Mouse (Mus musculus): ENCODE data around the gene Aym1. TPM values are rescaled to one million over a fixed set of nuclear protein-coding genes. Genes with fewer than 3 reads are reported as not detected.

Gene Aym1
- not detected in 2 replicates for polyA plus RNA-seq (2015; fragmentation: Nextera tagmentation; extraction: Ambion mirVana)

DNA sequence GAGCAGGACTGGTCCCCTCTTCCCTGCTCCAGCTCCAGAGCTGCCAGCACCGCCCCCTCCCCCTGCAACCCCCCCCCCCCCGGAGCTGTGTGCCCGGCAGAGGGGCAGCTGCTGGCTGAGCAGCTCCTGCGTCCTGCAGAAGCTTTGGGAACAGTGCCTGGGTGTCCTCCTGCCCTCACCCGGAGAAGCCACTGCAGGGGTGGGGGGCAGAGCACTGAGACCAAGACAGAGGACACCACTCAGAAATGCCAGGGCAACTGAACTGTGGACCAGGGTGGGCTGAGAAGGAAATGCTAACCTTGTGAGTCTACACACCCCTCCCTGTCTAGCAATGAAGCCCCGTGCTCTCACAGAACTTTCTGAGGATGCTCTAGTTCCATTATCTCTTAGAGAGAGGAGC is at the start of gene Aym1:
TSS of gene Aym1 (plus strand) at position 109 of the 400 bp plus-strand sequence.
- Histone ChIP-seq H3K4me3 (no peak within 1 kb of the TSS), H3K27me3 (peaks cover 8% of the 10 kb centered on the region), H3K27ac (no peak within 1 kb of the TSS), H3K9ac (no peak within 1 kb of the TSS), H3K9me3 (no peaks in the 10 kb centered on the region), H3K4me2 (no peak within 1 kb of the TSS), H3K4me1 (peaks cover 5% of the 10 kb centered on the region; the same call in 1 of the 2 replicates), H3K36me3 (no peaks in the 10 kb centered on the region)
- 38% methylated on average over 4 of the region's 6 CpGs for WGBS
- ATAC-seq (ENCODE audit: insufficient number of reproducible peaks, low FRiP score, low TSS enrichment, low read depth): no peak

DNA sequence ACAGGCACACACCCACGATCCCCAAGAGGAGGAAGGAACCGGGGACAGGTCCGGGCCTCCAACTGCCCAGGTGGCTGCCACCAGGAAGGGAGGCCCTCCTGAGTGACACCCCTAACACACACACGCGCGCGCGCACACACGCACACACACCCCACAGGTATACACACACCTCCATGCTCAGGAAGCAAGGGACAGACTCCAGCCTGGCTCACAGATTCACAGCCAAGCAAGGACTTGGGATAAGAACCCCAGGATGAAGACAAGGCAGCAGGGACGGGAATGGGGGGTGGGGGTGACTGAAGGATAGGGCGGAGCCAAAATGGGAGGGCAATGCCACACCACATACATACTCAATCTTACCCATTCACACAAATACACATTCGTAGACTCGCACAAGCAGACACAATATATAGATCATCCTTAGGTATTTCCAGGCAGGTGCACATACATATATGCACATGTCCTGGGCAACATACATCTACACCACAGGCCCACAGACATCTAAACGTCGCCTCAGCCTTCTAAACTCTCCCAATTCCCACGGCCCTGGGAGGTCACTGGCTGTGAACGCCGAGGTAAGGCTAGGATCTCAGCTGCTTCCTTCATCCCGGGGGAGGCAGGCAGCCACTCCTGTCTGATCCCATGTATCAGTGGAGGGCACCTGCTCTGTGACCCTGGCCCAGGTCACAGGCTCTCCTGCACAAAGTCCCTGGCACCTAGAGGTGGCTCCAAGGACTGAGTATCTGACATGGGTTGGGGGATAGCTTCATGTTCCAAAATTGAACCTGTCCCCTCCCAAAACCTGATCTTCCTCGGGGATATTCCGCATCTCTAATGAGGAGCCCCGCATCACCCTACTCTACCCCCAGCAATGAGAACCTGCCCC is 47.4 kb upstream of the Aym1 start:
- H3K4me1 ChIP-seq: peaks cover 20% of the 10 kb centered on the region
- no peaks in the 10 kb centered on the region for H3K36me3 ChIP-seq
- WGBS: 57% methylated on average over 22 of the region's 22 CpGs
- H3K4me3 ChIP-seq: peak overlapping the region; percentile 52
- no peak overlapping the region for H3K27ac ChIP-seq
- no peak for ATAC-seq (ENCODE audit: insufficient number of reproducible peaks, low FRiP score, low TSS enrichment, low read depth)
- H3K9me3 ChIP-seq: peaks cover 3% of the 10 kb centered on the region; the same call in 1 of the 2 replicates
- peak overlapping the region; percentile 90 for H3K4me2 ChIP-seq
- no peak overlapping the region for H3K9ac ChIP-seq
- H3K27me3 ChIP-seq: peaks cover 61% of the 10 kb centered on the region

DNA sequence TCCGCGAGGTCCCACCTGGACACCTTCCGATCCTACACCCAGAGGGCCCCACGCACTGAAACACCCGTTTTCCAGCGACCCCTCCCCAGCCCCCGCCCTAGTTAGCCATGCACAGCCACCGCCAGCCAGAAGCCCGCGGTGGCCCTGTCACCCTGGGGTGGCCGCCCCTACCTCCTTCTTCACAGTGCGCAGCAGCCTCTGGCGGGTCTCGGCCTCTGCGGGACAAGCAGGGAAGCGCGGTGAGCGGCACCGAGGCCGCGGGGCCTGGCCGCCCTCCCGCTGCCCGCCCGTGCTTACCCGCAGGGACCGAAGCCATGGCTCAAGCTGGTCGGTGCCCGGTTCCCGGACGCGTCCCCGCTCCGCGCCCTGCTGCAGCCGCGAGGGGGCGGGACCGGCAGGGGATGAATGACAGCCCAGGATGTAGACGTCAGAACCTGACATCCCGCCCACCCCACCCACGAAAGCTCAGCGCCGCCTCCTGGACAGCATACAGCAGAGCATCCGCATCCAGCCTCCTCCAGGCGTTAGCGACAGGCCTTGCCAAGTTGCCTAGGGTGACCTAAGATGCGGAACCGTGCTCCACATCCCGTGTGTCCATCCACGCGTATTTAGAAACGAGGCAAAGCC is 46.6 kb upstream of the Aym1 start, which contains the start of gene Sgsm1:
TSS of gene Sgsm1 (minus strand) at position 410 of the 627 bp plus-strand sequence.
- Histone ChIP-seq H3K4me1 (peaks cover 20% of the 10 kb centered on the region), H3K27ac (no peak within 1 kb of the TSS), H3K9ac (peak within 1 kb of the TSS; percentile 51), H3K4me2 (peak within 1 kb of the TSS; percentile 90), H3K4me3 (peak within 1 kb of the TSS; percentile 52), H3K9me3 (peaks cover 3% of the 10 kb centered on the region; the same call in 1 of the 2 replicates), H3K36me3 (no peaks in the 10 kb centered on the region), H3K27me3 (peaks cover 67% of the 10 kb centered on the region)
- peak; percentile 68 for ATAC-seq (ENCODE audit: insufficient number of reproducible peaks, low FRiP score, low TSS enrichment, low read depth)
- WGBS: 3% methylated on average over 53 of the region's 53 CpGs

DNA sequence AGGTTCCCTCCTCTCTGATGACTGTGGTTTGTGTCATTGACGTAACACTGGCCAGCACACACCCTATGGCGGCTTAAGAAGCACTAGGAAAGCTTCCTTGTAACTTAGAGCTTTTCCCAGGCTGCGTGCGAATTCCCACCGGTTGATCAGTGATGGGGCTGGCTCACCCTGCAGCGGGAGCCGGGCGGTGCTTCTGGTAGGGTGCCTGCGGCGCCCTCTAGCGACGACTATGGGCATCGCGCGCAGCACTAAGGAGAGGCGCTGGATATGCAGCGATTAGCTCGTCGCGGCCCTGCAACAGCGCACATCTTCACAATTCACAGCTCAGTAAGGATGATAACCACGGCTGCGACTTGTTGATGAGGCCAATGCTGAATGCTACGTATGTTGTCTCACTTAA is 43.1 kb upstream of the Aym1 start:
- no peaks in the 10 kb centered on the region for H3K36me3 ChIP-seq
- peaks cover 12% of the 10 kb centered on the region; the same call in 1 of the 2 replicates for H3K4me1 ChIP-seq
- no peak overlapping the region for H3K27ac ChIP-seq
- peaks cover 49% of the 10 kb centered on the region for H3K27me3 ChIP-seq
- H3K9me3 ChIP-seq: peaks cover 3% of the 10 kb centered on the region; the same call in 1 of the 2 replicates
- H3K9ac ChIP-seq: no peak overlapping the region
- 2% methylated on average over 24 of the region's 24 CpGs for WGBS
- H3K4me2 ChIP-seq: no peak overlapping the region
- H3K4me3 ChIP-seq: no peak overlapping the region
- no peak for ATAC-seq (ENCODE audit: insufficient number of reproducible peaks, low FRiP score, low TSS enrichment, low read depth)

DNA sequence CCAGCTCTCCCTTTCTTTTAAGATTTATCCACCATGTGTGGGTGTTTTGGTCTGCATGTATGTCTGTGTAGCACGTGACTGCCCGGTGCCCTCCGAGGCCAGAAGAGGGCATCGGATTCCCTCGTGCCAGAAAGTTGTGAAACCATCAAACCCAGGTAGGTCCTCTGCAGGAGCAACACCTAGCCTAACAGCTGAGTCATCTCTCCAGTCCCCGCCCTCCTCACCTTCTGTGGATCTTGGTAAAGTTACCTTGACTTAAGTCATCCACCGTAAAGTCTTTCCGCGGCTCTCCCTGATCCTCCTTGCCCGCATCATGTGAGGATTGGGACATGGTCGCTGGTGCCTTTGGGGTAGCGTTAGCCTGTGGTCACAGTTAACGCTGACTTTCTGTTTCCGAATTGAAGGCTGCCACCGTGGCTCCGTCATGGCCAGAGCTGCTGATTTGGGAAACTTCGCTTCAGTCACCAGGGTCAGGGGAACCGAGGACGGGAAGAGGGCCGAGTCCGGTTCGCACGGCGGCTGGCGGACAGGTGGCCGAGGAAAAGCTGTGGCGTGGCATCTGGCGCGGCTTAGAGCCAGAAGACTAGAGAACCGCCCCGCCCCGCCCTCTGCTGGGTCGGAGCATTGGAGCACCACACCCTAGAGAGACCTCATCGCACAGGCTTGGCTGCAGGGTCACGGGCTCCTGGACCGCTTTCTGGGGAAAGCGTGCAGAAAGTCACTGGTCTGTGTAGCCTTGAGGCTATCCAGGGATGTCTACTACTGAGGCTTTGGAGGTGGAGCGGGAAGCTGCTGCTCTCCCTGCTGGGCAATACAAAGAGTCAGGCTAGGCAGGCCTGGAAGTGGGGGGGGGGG is 33.1 kb upstream of the Aym1 start:
- no peak for ATAC-seq (ENCODE audit: insufficient number of reproducible peaks, low FRiP score, low TSS enrichment, low read depth)
- Histone ChIP-seq H3K4me1 (peaks cover 9% of the 10 kb centered on the region), H3K27me3 (peaks cover 39% of the 10 kb centered on the region), H3K4me3 (peak overlapping the region; percentile 36), H3K9me3 (0 out of 2 replicates have a peak, but pooled peaks cover 3% of the 10 kb centered on the region), H3K4me2 (peak overlapping the region; percentile 58), H3K27ac (no peak overlapping the region), H3K9ac (no peak overlapping the region), H3K36me3 (no peaks in the 10 kb centered on the region)
- WGBS: 4% methylated on average over 38 of the region's 38 CpGs

DNA sequence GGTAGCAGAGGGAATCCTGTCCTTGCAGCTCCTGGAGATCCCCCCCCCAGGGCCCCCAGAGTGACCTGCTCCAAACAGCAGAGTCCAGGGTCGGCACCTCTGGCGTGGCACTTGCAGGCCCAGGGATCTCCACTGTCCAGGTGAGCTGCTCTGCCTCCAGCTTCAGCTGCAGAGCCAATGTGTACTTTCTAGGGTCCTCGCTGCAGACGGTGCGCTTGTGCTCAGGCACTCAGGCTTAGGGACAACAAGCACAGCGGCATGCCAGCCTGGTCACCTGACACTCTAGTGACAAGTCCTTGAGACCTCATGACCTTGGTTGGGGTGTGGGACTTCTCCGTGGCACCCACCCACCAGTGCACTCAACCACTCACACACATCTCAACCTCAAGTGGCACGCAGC is 27.6 kb upstream of the Aym1 start:
- Histone ChIP-seq H3K4me2 (no peak overlapping the region), H3K4me1 (peaks cover 1% of the 10 kb centered on the region; the same call in 1 of the 2 replicates), H3K9me3 (0 out of 2 replicates have a peak, but pooled peaks cover 3% of the 10 kb centered on the region), H3K36me3 (no peaks in the 10 kb centered on the region), H3K27ac (no peak overlapping the region), H3K4me3 (no peak overlapping the region), H3K27me3 (peaks cover 55% of the 10 kb centered on the region), H3K9ac (no peak overlapping the region)
- WGBS: 90% methylated on average over 8 of the region's 8 CpGs
- ATAC-seq (ENCODE audit: insufficient number of reproducible peaks, low FRiP score, low TSS enrichment, low read depth): no peak

DNA sequence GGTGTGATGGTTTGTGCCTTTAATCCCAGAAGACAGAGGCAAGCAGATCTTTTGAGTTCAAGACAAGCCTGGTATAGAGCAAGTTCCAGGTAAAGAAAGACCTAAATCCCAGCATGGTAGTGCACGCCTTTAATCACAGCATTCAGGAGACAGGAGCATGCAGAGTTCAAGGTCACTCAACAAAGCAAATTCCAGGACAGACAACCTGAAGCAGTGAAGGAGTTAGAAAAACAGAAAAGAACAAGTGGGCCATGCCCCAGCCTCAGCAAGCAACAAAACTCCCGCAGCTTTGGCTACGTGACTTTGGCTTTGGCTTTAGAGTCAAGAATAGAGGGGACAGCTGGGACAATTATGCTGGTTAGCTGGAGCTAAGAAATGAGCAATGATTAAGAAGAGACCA is 26.9 kb upstream of the Aym1 start:
- H3K9me3 ChIP-seq: 0 out of 2 replicates have a peak, but pooled peaks cover 3% of the 10 kb centered on the region
- no peak overlapping the region for H3K4me2 ChIP-seq
- 77% methylated on average over 3 of the region's 3 CpGs for WGBS
- no peak overlapping the region for H3K4me3 ChIP-seq
- peaks cover 55% of the 10 kb centered on the region for H3K27me3 ChIP-seq
- peaks cover 6% of the 10 kb centered on the region for H3K4me1 ChIP-seq
- H3K27ac ChIP-seq: no peak overlapping the region
- H3K36me3 ChIP-seq: no peaks in the 10 kb centered on the region
- ATAC-seq (ENCODE audit: insufficient number of reproducible peaks, low FRiP score, low TSS enrichment, low read depth): no peak
- H3K9ac ChIP-seq: no peak overlapping the region

DNA sequence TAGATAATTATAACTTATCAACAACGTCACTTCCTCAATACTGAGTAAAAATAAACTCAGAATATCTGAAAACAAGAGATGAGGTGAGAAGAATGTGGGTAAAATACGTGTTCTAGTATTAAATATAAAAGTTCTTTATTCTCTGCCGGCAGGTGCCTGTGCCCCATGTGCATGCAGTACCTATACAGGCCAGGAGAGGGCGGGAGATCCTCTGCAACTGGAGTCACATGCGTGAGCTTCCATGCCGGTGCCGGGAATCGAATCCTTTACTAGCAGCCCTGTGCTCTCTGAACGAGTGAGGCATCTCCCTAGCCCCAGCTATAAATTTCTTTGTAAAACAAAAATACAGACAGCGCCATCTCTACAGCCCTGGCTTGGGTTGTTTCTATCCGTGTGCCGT is 24.9 kb upstream of the Aym1 start:
- H3K27me3 ChIP-seq: peaks cover 61% of the 10 kb centered on the region

DNA sequence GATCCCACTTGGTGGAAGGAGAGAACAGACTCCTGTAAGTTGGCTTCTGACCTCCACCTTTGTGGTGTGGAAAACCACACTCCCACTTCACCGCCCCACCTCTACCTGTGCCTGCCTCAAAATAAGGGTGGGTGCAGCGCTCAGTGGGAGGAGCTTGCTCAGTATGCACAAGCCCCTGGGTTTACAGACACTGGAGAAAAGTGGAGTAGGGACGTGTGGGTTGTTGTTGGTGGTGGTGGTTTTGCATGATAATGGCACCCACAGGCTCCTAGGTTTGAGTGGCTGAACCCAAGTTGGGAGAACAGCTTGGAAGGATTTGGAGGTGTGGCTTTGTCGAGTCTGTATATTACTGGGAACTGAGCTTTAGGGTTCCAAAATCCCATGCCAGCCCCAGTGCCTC is 24.2 kb upstream of the Aym1 start:
- Histone ChIP-seq H3K27ac (no peak overlapping the region), H3K27me3 (peaks cover 67% of the 10 kb centered on the region), H3K4me2 (no peak overlapping the region), H3K4me3 (no peak overlapping the region), H3K4me1 (peaks cover 15% of the 10 kb centered on the region), H3K36me3 (no peaks in the 10 kb centered on the region), H3K9me3 (0 out of 2 replicates have a peak, but pooled peaks cover 3% of the 10 kb centered on the region), H3K9ac (no peak overlapping the region)
- no peak for ATAC-seq (ENCODE audit: insufficient number of reproducible peaks, low FRiP score, low TSS enrichment, low read depth)
- WGBS: 59% methylated on average over 4 of the region's 4 CpGs

More for the DNA sequence above, 24.9 kb upstream of the Aym1 start:
- no peak for ATAC-seq (ENCODE audit: insufficient number of reproducible peaks, low FRiP score, low TSS enrichment, low read depth)
- Histone ChIP-seq H3K4me2 (no peak overlapping the region), H3K36me3 (no peaks in the 10 kb centered on the region), H3K4me1 (peaks cover 15% of the 10 kb centered on the region), H3K27ac (no peak overlapping the region), H3K9ac (no peak overlapping the region), H3K9me3 (0 out of 2 replicates have a peak, but pooled peaks cover 3% of the 10 kb centered on the region), H3K4me3 (no peak overlapping the region)
- 32% methylated on average over 12 of the region's 12 CpGs for WGBS

DNA sequence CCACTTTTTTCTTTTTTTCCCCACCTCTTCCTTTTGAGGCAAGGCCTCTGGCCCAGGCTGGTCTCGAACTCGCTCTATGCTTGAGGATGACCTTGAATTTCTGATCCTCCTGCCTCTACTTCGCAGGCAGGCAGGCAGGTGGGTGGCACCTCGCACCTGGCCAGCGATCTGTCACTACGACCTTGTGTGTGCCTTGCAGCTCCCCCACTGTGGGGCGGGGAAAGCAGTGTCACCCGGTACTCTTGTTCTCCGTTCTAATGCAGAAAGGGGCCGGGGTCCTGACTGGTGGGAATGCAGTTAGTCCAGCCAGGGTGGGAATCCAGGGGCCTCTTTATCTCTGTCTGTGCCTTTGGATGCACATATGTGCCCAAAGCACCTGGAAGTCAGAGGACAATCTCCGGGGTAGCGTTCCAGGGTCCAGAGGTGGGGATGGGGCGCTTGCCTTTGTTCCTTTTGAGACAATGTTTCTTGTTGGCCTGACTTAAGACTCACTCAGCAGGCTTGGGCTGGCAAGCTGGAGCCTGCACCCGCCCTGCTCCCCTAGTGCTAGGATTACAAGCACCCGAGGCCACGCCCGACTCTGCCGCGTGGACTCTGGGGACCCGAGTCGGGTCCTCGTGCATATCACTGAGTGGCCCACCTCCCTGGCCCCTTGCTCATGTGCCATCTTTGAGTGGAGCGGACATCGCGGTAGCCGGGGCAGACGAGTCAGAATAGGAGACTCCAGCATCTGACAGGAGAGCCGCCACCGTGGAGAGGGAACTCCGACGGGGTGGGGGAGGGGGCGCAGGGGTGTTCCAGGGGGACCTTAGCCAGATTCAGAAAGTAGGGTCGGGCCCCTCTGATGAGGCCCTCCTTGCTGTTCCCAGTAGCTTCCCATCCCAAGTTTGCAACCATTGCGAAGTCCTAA is 22.2 kb upstream of the Aym1 start:
- no peak for ATAC-seq (ENCODE audit: insufficient number of reproducible peaks, low FRiP score, low TSS enrichment, low read depth)

More for the DNA sequence above, 22.2 kb upstream of the Aym1 start:
- Histone ChIP-seq H3K27ac (no peak overlapping the region), H3K4me3 (peak overlapping the region; percentile 28), H3K4me1 (peaks cover 15% of the 10 kb centered on the region), H3K27me3 (peaks cover 81% of the 10 kb centered on the region), H3K36me3 (no peaks in the 10 kb centered on the region), H3K4me2 (peak overlapping the region; percentile 42), H3K9ac (no peak overlapping the region), H3K9me3 (no peaks in the 10 kb centered on the region)
- 7% methylated on average over 34 of the region's 34 CpGs for WGBS

All from limb, embryonic 15.5 days (tissue).